Mouse (Mus musculus) thymus, adult 2 months (tissue): ENCODE results near the gene Inip. TPM values are rescaled to one million over a fixed set of nuclear protein-coding genes. Genes with fewer than 3 reads are reported as not detected.

ENCODE experiments used
- DNase-seq: peaks from one replicate; pipeline ENCODE4 v3.0.0; 2021
- H3K27ac ChIP-seq: fragments of 200-500 bp; 2 replicates; pipeline ENCODE4 v1.5.1; 2012; ENCODE audit warnings: low read length, control low read depth; ENCODE audit not compliant: control insufficient read depth, insufficient read depth
- H3K27me3 ChIP-seq: fragments of 200-500 bp; 2 replicates; pipeline ENCODE4 v1.6.1; 2012; ENCODE audit warnings: mild to moderate bottlenecking, low read length, moderate library complexity, mixed read lengths; ENCODE audit not compliant: control insufficient read depth, insufficient read depth
- H3K36me3 ChIP-seq: fragments of 200-500 bp; 2 replicates; pipeline ENCODE4 v1.6.1; 2012; ENCODE audit warnings: mild to moderate bottlenecking, low read length, moderate library complexity; ENCODE audit not compliant: control insufficient read depth, insufficient read depth
- H3K4me1 ChIP-seq: fragments of 200-500 bp; replicated peaks from 2 replicates; pipeline ENCODE4 v1.6.1; 2012; ENCODE audit warnings: low read length; ENCODE audit not compliant: control insufficient read depth, insufficient read depth
- H3K4me3 ChIP-seq: fragments of 200-500 bp; 2 replicates; pipeline ENCODE4 v1.5.1; 2012; ENCODE audit warnings: mild to moderate bottlenecking, low read length, control low read depth, moderate library complexity; ENCODE audit not compliant: control insufficient read depth, insufficient read depth
- CTCF ChIP-seq: fragments of 200-500 bp; IDR thresholded peaks from 2 replicates; pipeline ENCODE4 v1.5.1; 2012; ENCODE audit warnings: mild to moderate bottlenecking, control low read depth, low read length, moderate library complexity, borderline replicate concordance; ENCODE audit not compliant: control insufficient read depth, poor library complexity, insufficient read depth; ENCODE audit errors: extremely low read depth
- POLR2A ChIP-seq: fragments of 200-500 bp; IDR thresholded peaks from 2 replicates; pipeline ENCODE4 v1.6.1; 2012; ENCODE audit warnings: mild to moderate bottlenecking, low read length, control low read depth, moderate library complexity; ENCODE audit not compliant: control insufficient read depth, poor library complexity, insufficient read depth; ENCODE audit errors: extremely low read depth
- WGBS: fragments of 180-500 bp; shearing (Covaris S2); methylation state at CpG from one replicate; pipeline ENCODE4 v1.1.7; 2018; 5-methylcytosine and 5-hydroxymethylcytosine counted together
- polyA plus RNA-seq: library from polyadenylated mRNA; depleted of rRNA; stranded (reverse); fragments of >200 nt; gene quantifications from 2 replicates; pipeline ENCODE4 v1.2.3, GENCODE M21; 2012

The Inip gene
- polyA plus RNA-seq, 1 experiment: 26.7 TPM

DNA sequence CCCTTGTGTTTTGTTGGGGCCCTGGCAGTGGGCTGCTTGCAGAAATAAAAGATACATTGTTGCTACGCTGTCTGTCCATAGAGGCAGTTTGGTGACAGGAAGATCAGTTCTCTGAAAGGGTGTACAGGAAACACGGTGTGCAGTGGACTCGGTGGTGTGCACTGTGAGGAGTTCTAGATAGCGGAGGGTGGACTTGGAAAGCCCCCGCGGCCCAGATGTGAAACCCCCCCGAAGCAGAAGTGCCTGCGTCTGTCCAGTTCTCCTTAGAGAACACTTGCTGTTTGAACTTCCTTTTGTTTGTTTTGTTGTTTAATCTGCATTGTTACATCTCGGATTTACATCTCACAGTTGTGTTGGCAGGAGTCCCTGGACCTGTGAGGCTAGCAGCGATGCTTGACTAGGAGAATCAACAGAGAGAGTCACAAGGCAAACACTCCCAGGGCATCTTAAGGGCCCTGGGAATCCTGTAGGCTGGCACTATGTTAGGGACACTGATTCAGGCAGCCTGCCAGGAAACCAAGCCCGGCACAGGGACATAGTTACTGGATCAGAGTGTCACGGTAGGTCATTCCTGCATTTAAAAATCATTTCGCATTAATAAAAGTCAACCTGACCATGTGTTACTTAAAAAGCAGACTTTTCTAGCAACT lies 47.8 kb downstream of the Inip start:
- Histone ChIP-seq H3K36me3 (no peaks in the 10 kb centered on the region), H3K27me3 (no peaks in the 10 kb centered on the region), H3K4me3 (no peak overlapping the region), H3K4me1 (no peaks in the 10 kb centered on the region), H3K27ac (no peak overlapping the region)
- TF ChIP-seq POLR2A (no peak), CTCF (no peak)
- DNase-seq: no peak
- 78% methylated on average over 13 of the region's 13 CpGs for WGBS

DNA sequence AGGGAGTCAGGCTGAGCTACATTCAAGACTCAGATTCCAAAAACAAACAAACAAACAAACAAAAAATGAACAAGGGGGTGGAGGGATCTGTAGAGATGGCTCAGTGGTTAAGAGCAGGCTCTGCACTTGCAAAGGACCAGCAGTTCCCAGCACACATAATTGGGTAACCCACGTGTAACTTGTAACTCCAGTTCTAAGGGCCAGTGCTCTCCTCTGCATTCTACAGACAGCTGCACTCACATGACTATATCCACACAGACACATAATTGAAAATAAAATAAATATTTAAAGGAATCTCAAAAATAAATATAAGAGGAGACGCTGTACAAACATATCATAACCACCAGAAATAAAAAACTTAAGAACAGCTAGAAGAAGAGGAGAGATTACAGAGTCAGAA lies 61.5 kb downstream of the Inip start:
- Histone ChIP-seq H3K27ac (no peak overlapping the region), H3K4me3 (no peak overlapping the region), H3K36me3 (no peaks in the 10 kb centered on the region), H3K4me1 (no peaks in the 10 kb centered on the region), H3K27me3 (no peaks in the 10 kb centered on the region)
- TF ChIP-seq CTCF: no peak
- TF ChIP-seq POLR2A: no peak
- no peak for DNase-seq
- WGBS: 99% methylated on average over 2 of the region's 2 CpGs

DNA sequence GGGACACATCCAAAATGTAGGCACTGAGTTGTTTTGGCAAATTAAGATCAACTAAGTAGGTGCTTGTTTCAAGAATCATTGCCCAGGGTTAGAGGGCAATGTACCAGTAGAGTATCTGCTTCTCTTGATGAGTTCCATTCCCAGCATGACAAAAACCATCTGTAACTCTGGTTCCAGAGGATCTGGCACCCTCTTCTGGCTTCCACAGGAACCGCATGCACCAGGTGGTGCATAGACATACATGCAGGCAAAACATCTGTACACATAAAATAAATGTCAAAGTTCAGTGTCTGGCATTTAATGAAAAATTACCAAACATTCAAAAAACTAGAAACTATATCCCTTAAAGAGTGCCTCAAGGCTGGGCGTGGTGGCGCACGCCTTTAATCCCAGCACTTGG lies 62.1 kb downstream of the Inip start:
- Histone ChIP-seq H3K4me3 (no peak overlapping the region), H3K36me3 (no peaks in the 10 kb centered on the region), H3K4me1 (no peaks in the 10 kb centered on the region), H3K27me3 (no peaks in the 10 kb centered on the region), H3K27ac (no peak overlapping the region)
- TF ChIP-seq POLR2A (no peak), CTCF (no peak)
- DNase-seq: peak; percentile 27
- 99% methylated on average over 4 of the region's 4 CpGs for WGBS

DNA sequence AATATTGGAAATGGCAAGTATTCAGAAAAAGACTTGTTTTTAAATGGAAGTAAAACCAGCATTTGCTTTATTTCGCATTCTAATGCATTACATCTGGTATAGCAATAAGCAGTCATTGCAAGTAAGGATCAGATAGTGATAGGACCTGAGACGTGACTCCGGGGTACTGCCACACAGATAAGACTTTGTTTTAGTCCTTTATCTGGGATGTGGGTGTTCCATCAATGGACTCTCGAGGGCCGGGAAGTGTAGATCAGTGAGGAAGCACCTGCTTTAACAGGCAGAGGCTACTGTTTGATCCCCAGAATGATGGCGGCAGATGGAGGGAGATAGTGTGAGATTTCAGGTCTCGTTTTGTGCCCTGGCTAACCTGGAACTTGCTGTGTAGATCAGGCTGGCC lies 69.8 kb downstream of the Inip start:
- no peaks in the 10 kb centered on the region for H3K36me3 ChIP-seq
- TF ChIP-seq CTCF (no peak), POLR2A (no peak)
- 83% methylated on average over 7 of the region's 7 CpGs for WGBS
- no peak for DNase-seq
- H3K27me3 ChIP-seq: no peaks in the 10 kb centered on the region
- no peaks in the 10 kb centered on the region; the same call in 1 of the 2 replicates for H3K4me1 ChIP-seq
- no peak overlapping the region for H3K27ac ChIP-seq
- no peak overlapping the region for H3K4me3 ChIP-seq

DNA sequence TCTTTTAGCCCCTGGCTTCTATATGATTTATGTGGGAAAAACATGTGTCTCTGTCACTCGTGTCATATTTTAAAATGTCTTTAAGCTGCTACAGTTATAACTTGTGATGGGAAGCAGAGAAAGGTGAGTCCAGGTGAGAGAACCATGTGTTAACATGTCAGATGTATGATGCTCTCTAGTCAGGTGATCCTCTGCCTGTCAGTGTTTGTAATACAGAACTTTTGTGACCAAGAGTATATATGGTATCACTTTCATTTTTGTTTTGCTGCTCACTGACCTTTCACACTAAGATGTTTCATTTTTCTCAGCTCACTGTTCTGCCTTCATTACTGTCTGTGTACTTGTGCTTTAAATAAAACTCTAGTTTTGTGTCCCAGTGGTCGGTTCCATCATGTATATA lies 72.5 kb downstream of the Inip start:
- H3K27me3 ChIP-seq: no peaks in the 10 kb centered on the region
- H3K36me3 ChIP-seq: no peaks in the 10 kb centered on the region
- DNase-seq: no peak
- no peak for TF ChIP-seq CTCF
- TF ChIP-seq POLR2A: no peak
- 55% methylated on average over 2 of the region's 2 CpGs for WGBS
- H3K4me3 ChIP-seq: no peak overlapping the region
- no peak overlapping the region for H3K27ac ChIP-seq
- H3K4me1 ChIP-seq: peaks cover 2% of the 10 kb centered on the region; the same call in 1 of the 2 replicates

DNA sequence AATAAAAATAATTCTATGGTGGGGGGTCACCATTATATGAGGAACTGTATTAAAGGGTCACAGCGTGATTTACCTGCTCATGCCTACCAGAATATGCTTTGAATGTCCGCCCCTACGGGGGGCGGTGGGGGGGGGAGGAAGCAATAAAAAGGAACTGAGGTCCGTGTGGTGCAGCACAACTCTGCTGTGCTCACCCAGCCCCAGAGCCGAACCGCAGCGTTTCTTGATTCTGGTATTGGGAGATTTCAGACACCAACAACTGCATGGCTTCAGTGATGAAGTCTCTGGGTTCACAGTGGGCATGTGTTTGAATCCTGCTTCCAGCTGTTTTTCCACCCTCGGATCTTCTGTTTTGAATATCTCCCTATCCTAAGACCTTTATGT lies 73.5 kb downstream of the Inip start:
- TF ChIP-seq POLR2A (no peak), CTCF (no peak)
- Histone ChIP-seq H3K36me3 (no peaks in the 10 kb centered on the region), H3K27ac (no peak overlapping the region)

DNA sequence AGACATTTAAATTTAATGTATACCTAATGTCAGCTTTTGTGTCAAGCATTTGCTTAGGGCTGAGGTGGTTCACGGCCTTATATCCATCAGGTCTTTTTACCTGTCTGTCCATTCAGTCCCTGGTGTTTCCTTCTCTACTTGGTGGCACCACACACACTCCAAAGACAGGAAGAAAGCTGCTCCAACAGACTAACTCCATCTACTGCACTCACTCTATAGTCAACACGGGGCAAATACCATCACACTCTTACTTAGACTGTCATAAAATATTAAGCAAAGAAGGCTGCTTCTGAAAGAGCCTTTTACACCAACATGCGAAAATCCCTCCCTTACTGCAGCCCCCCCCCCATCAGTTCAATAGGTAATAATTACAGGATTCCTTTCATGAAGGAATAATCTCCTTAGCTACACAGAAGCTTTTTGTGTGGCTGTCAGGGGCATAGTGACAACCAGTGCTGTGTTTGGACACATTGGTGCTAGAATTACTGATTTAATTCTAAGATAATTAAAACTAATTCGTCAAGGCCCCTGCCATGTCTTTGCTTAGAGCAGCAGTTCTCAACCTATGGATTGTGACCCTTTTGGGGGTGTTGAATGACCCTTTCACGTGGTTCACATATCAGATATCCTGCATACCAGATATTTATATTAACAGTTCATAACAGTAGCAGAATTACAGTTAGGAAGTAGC lies 74.1 kb downstream of the Inip start:
- Histone ChIP-seq H3K27ac (no peak overlapping the region), H3K4me1 (peaks cover 2% of the 10 kb centered on the region; the same call in 1 of the 2 replicates), H3K27me3 (no peaks in the 10 kb centered on the region), H3K36me3 (no peaks in the 10 kb centered on the region), H3K4me3 (no peak overlapping the region)
- TF ChIP-seq CTCF: no peak
- no peak for TF ChIP-seq POLR2A
- WGBS: 69% methylated on average over 5 of the region's 5 CpGs
- DNase-seq: no peak

More for the DNA sequence above, 73.5 kb downstream of the Inip start:
- DNase-seq: no peak
- H3K27me3 ChIP-seq: no peaks in the 10 kb centered on the region
- WGBS: 29% methylated on average over 9 of the region's 9 CpGs
- no peak overlapping the region for H3K4me3 ChIP-seq
- H3K4me1 ChIP-seq: peaks cover 2% of the 10 kb centered on the region; the same call in 1 of the 2 replicates
